Mouse (Mus musculus): ENCODE data around the gene Gm28036. TPM values are rescaled to one million over a fixed set of nuclear protein-coding genes. Genes with fewer than 3 reads are reported as not detected.

The Gm28036 gene
- total RNA-seq, 1 experiment = 23.0 TPM

DNA sequence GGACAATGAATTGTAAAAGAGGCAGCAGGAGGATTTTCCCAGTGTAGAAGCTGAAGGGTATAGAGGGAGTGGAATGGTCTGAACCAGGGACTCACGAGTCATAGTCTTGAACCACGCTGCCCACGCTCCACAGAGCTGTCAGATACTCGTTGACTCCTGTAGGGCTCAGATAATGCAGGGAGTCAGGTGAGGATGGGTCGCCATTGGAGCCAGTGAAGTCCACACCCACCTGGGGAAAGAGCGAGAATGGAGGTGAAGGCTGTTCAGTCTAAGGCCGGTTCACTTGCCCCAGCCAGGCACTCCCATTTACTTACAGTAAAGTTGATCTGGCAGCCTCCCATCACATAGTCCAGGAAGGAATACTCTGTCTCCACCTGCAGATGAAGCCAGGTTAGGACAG, 49.4 kb downstream of the Gm28036 start:
- H3K27ac ChIP-seq (ENCODE audit: insufficient read depth, low read depth, low read length, poor library complexity, severe bottlenecking) = no peak overlapping the region
- DNase-seq (ENCODE audit: low read depth, low spot score) = no peak
- in situ Hi-C loops (cut with MboI; ENCODE audit: low sequenced_read_pairs in 2 of 2, unreplicated experiment in 2 of 2) = no loop called here
- peaks cover 4 to 11% of the 10 kb centered on the region in 2 experiments; a peak in 3 of 4 replicates for H3K4me1 ChIP-seq (ENCODE audit: control insufficient read depth in 2 of 2, insufficient read depth in 2 of 2, low read length in 2 of 2, poor library complexity in 1 of 2)
- H3K9me3 ChIP-seq (ENCODE audit: control insufficient read depth, insufficient read depth, low read depth, low read length) = no peaks in the 10 kb centered on the region
- TF ChIP-seq HCFC1 (IDR thresholded peaks at IDR 0.05; ENCODE audit: borderline replicate concordance, insufficient read depth, low read length) (no peak), MAFK (IDR thresholded peaks at IDR 0.05; ENCODE audit: insufficient read depth, low read depth, low read length) (no peak), ZC3H11A (IDR thresholded peaks at IDR 0.05; ENCODE audit: borderline replicate concordance, low read depth, low read length) (no peak), CHD2 (IDR thresholded peaks at IDR 0.05; ENCODE audit: low read depth, low read length) (no peak), ZNF384 (IDR thresholded peaks at IDR 0.05; ENCODE audit: low read depth, low read length) (no peak)
- H3K36me3 ChIP-seq (ENCODE audit: control insufficient read depth, insufficient read depth, low read length, poor library complexity, severe bottlenecking) = peaks cover 26% of the 10 kb centered on the region; the same call in 1 of the 2 replicates
- H3K9ac ChIP-seq (ENCODE audit: insufficient read depth, low read depth, low read length, poor library complexity, severe bottlenecking) = no peak overlapping the region
- H3K4me3 ChIP-seq (ENCODE audit: insufficient read depth in 1 of 2, low read depth in 1 of 2, low read length in 2 of 2, poor library complexity in 1 of 2, severe bottlenecking in 1 of 2) = no peak overlapping the region

DNA sequence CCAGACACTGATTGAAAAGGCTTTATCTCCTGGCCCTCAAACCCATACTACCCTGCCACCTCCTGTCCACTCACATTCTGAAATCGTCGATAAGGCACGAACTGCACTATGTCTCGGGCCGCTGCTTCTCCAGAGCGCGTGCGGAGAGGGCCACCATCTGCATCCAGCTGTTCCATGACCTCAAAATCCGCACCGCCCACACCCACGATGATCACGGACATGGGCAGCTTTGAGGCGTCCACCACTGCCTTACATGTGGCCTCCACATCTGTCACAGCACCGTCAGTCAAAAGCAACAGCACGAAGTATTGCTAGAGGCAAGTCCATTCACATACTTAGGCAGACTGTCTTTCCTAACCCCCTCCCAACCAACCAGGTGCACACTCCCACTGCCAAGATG, 53.2 kb downstream of the Gm28036 start:
- H3K36me3 ChIP-seq (ENCODE audit: control insufficient read depth, insufficient read depth, low read length, poor library complexity, severe bottlenecking) = peaks cover 22% of the 10 kb centered on the region; the same call in 1 of the 2 replicates
- H3K9ac ChIP-seq (ENCODE audit: insufficient read depth, low read depth, low read length, poor library complexity, severe bottlenecking) = no peak overlapping the region
- in situ Hi-C loops (cut with MboI; ENCODE audit: low sequenced_read_pairs in 2 of 2, unreplicated experiment in 2 of 2) = no loop called here
- H3K4me1 ChIP-seq (ENCODE audit: control insufficient read depth in 2 of 2, insufficient read depth in 2 of 2, low read length in 2 of 2, poor library complexity in 1 of 2) = peaks cover 2 to 7% of the 10 kb centered on the region in 2 experiments; a peak in 3 of 4 replicates
- no peak overlapping the region for H3K27ac ChIP-seq (ENCODE audit: insufficient read depth, low read depth, low read length, poor library complexity, severe bottlenecking)
- no peaks in the 10 kb centered on the region for H3K9me3 ChIP-seq (ENCODE audit: control insufficient read depth, insufficient read depth, low read depth, low read length)
- TF ChIP-seq HCFC1 (IDR thresholded peaks at IDR 0.05; ENCODE audit: borderline replicate concordance, insufficient read depth, low read length) = no peak
- no peak for TF ChIP-seq MAFK (IDR thresholded peaks at IDR 0.05; ENCODE audit: insufficient read depth, low read depth, low read length)
- no peak for TF ChIP-seq ZNF384 (IDR thresholded peaks at IDR 0.05; ENCODE audit: low read depth, low read length)
- DNase-seq (ENCODE audit: low read depth, low spot score) = no peak
- no peak overlapping the region; a peak in 1 of 4 replicates for H3K4me3 ChIP-seq (ENCODE audit: insufficient read depth in 1 of 2, low read depth in 1 of 2, low read length in 2 of 2, poor library complexity in 1 of 2, severe bottlenecking in 1 of 2)

DNA sequence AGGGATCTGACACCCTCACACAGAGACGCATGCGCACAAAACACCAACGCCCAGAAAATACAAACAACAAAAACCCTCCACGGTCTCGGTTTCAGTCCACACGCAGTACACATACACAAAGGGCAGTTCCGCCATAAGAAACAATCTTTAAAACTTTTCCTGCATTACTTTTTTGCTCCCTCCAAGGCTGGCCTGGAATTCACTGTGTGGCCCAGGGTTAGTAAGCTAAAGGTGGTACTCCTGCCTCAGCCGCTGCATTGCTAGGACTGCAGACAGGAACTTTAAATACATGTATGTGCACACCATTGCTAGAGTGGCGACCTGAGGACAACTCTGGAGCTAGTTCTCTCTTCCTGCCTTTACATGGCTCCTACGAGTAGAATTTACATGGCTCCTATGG, 55.7 kb downstream of the Gm28036 start:
- no peak overlapping the region for H3K4me3 ChIP-seq (ENCODE audit: insufficient read depth in 1 of 2, low read depth in 1 of 2, low read length in 2 of 2, poor library complexity in 1 of 2, severe bottlenecking in 1 of 2)
- in situ Hi-C loops (cut with MboI; ENCODE audit: low sequenced_read_pairs in 2 of 2, unreplicated experiment in 2 of 2) = no loop called here
- H3K27ac ChIP-seq (ENCODE audit: insufficient read depth, low read depth, low read length, poor library complexity, severe bottlenecking) = no peak overlapping the region
- peaks cover 9% of the 10 kb centered on the region; the same call in 1 of the 2 replicates for H3K36me3 ChIP-seq (ENCODE audit: control insufficient read depth, insufficient read depth, low read length, poor library complexity, severe bottlenecking)
- no peak overlapping the region for H3K9ac ChIP-seq (ENCODE audit: insufficient read depth, low read depth, low read length, poor library complexity, severe bottlenecking)
- DNase-seq (ENCODE audit: low read depth, low spot score) = no peak
- H3K4me1 ChIP-seq (ENCODE audit: control insufficient read depth in 2 of 2, insufficient read depth in 2 of 2, low read length in 2 of 2, poor library complexity in 1 of 2) = peaks cover 2 to 7% of the 10 kb centered on the region in 2 experiments; a peak in 2 of 4 replicates
- TF ChIP-seq ZC3H11A (IDR thresholded peaks at IDR 0.05; ENCODE audit: borderline replicate concordance, low read depth, low read length) = no peak
- no peak for TF ChIP-seq ZNF384 (IDR thresholded peaks at IDR 0.05; ENCODE audit: low read depth, low read length)
- TF ChIP-seq CHD2 (IDR thresholded peaks at IDR 0.05; ENCODE audit: low read depth, low read length) = no peak
- no peak for TF ChIP-seq HCFC1 (IDR thresholded peaks at IDR 0.05; ENCODE audit: borderline replicate concordance, insufficient read depth, low read length)
- no peak for TF ChIP-seq MAFK (IDR thresholded peaks at IDR 0.05; ENCODE audit: insufficient read depth, low read depth, low read length)
- no peaks in the 10 kb centered on the region for H3K9me3 ChIP-seq (ENCODE audit: control insufficient read depth, insufficient read depth, low read depth, low read length)

DNA sequence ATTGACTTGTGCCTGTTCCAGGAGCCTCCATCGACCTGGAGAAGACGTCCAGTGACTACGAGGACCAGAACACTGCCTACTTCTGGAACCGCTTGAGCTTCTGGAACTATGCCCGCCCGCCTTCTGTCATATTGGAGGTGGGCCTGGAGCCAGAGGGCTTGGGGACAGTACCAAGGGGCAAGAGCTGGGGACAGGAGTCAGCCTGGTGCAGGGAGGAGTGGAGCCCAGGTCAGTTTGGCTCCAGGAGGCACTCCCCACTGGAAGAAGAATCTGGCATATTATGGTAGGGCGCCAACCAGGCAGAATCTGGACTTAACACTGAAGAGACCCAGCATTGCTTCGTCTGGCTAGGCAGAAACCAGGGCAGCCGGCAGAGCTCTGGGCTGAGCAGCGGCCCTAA, 59.0 kb downstream of the Gm28036 start:
- in situ Hi-C loops (cut with MboI; ENCODE audit: low sequenced_read_pairs in 2 of 2, unreplicated experiment in 2 of 2) = no loop called here
- Histone ChIP-seq H3K36me3 (ENCODE audit: control insufficient read depth, insufficient read depth, low read length, poor library complexity, severe bottlenecking) (0 out of 2 replicates have a peak, but pooled peaks cover 4% of the 10 kb centered on the region), H3K9ac (ENCODE audit: insufficient read depth, low read depth, low read length, poor library complexity, severe bottlenecking) (no peak overlapping the region)

More for the DNA sequence above, 59.0 kb downstream of the Gm28036 start:
- no peak for TF ChIP-seq MAFK (IDR thresholded peaks at IDR 0.05; ENCODE audit: insufficient read depth, low read depth, low read length)
- no peak for TF ChIP-seq ZNF384 (IDR thresholded peaks at IDR 0.05; ENCODE audit: low read depth, low read length)
- TF ChIP-seq HCFC1 (IDR thresholded peaks at IDR 0.05; ENCODE audit: borderline replicate concordance, insufficient read depth, low read length) = no peak
- TF ChIP-seq ZC3H11A (IDR thresholded peaks at IDR 0.05; ENCODE audit: borderline replicate concordance, low read depth, low read length) = no peak
- no peak for TF ChIP-seq CHD2 (IDR thresholded peaks at IDR 0.05; ENCODE audit: low read depth, low read length)
- Histone ChIP-seq H3K27ac (ENCODE audit: insufficient read depth, low read depth, low read length, poor library complexity, severe bottlenecking) (no peak overlapping the region), H3K4me1 (ENCODE audit: control insufficient read depth in 2 of 2, insufficient read depth in 2 of 2, low read length in 2 of 2, poor library complexity in 1 of 2) (peaks cover 0 to 2% of the 10 kb centered on the region in 2 experiments; a peak in 1 of 4 replicates), H3K4me3 (ENCODE audit: insufficient read depth in 1 of 2, low read depth in 1 of 2, low read length in 2 of 2, poor library complexity in 1 of 2, severe bottlenecking in 1 of 2) (no peak overlapping the region), H3K9me3 (ENCODE audit: control insufficient read depth, insufficient read depth, low read depth, low read length) (no peaks in the 10 kb centered on the region)
- DNase-seq (ENCODE audit: low read depth, low spot score) = no peak

Measured in ES-E14 (cell line).